Mouse (Mus musculus) erythroblast, embryonic 14.5 days (primary cell): ENCODE measurements around the gene Dyrk1a.

Source experiments
- GATA1 ChIP-seq: IDR thresholded peaks from 2 replicates; pipeline ENCODE4 v1.6.1; 2012; ENCODE audit warnings: low read length, inconsistent platforms, mixed read lengths
- TAL1 ChIP-seq: IDR thresholded peaks from 3 replicates; pipeline ENCODE4 v1.6.1; 2012; ENCODE audit warnings: low read length, inconsistent platforms, mixed read lengths

- no peak for TF ChIP-seq TAL1
- TF ChIP-seq GATA1, result no peak
These were observed 25.2 kb upstream of the Dyrk1a start for GRCm38 (mm10) chr16:94544540-94545105.
